Mouse (Mus musculus): ENCODE data around the gene Tec.

The Tec gene

DNA sequence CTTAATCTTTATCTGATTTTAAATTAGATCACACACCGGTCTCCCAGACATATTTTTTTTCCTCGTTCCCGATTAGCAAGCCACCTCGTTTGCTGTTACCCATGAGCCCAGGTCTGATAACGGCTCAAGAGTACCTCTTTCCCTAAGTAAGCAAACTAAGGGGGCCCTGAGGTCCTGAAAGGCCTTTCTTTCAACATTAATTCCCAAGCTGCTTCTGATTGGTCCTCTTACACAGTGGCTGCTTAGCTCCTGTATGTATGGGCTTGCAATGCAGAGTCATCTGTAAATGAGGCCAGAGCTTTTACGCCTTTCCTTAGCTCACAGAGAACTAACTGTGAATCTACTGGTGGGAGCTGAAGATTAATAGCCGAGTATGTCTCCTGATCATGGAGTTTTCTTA, 131.4 kb downstream of the Tec start:
- DNase-seq (ENCODE audit: low read depth, low spot score), result no peak

DNA sequence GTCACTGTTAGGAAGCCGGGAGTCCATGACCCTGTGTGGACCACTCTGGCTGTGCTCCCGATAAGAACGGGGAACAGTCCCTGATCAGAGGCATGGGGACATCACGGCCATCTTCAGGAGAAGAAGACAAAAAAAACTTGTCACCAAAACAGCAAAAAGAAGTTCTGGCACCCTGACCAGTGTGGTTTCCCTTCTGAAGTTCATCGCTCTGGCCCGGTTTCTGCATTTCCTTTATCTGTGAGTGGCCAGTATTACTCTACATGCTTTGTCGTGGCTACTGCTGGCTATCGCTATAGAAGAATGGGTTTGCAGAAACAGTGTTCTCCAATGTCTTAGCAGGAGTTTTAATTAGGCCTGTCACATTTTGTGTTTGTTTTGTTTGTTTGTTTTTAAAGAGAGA, 131.8 kb downstream of the Tec start:
- DNase-seq (ENCODE audit: low read depth, low spot score), result no peak

GRCm38 (mm10) chr5:72735763-72736162, 132.5 kb downstream of the Tec start:
- DNase-seq (ENCODE audit: low read depth, low spot score), result no peak

GRCm38 (mm10) chr5:72732885-72733284, 135.4 kb downstream of the Tec start:
- DNase-seq (ENCODE audit: low read depth, low spot score), result no peak

DNA sequence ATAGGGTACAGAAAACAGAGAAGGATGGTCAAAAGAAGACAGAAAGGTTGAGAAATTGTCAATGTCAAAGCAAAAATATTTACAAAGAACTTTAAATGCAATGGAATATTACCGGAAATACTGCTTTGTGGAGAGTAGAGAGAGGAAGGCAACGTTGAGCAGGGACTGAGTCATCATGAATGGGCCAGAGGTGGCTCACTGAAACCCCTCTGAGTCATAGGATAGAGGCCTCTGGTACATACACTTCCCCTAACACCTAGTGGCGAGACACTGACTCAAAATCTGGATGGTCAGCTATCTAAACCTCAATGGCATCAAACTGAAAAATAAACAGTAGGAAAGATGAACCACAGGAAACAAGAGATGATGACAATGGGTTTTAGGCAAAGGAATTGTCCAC, 142.9 kb downstream of the Tec start:
- DNase-seq (ENCODE audit: low read depth, low spot score), result peak; percentile 95

DNA sequence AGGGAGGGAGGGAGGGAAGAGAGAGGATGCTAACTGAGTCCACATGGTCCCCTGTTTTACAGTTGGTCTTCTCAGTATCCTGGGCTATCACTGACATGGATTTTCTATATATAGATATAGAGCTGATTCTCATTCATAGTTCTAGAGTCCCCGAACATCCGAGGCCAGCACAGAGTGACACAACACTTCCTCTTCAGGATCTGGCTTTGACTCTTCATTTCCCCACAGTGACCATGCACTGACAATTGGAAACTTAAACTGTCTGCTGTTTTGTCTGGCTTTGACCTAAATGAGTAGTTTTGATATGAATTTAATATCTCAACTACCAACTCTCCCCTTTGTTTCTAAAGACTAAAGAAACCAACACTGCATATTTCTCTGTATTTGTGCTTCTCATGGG, 144.9 kb downstream of the Tec start:
- DNase-seq (ENCODE audit: low read depth, low spot score), result no peak

GRCm38 (mm10) chr5:72720587-72720986, 147.7 kb downstream of the Tec start:
- peak; percentile 40 for DNase-seq (ENCODE audit: low read depth, low spot score)

- DNase-seq (ENCODE audit: low read depth, low spot score), result peak; percentile 88
These were observed 157.6 kb downstream of the Tec start for GRCm38 (mm10) chr5:72710572-72711278.

- DNase-seq (ENCODE audit: low read depth, low spot score), result no peak
These were observed 158.3 kb downstream of the Tec start for GRCm38 (mm10) chr5:72709976-72710375.

DNA sequence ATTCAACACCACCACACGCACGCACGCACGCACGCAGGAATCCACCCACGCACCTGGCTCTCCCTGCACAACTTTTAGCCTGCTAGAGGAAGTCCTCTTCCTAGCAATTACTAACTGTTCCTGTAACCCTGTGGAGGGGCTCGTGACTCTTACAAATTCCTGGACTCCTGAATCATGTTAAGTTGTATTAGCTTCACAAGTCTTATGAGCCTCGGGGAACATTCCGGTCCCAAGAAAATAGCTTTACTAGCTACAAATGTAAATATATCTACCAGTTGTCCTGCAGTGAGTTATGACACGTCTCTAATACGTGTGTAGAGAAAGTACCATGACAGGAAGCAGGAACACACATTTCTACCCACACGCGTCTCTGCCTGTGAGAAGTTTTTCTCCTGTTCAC, 158.8 kb downstream of the Tec start:
- DNase-seq (ENCODE audit: low read depth, low spot score), result peak; percentile 56

DNA sequence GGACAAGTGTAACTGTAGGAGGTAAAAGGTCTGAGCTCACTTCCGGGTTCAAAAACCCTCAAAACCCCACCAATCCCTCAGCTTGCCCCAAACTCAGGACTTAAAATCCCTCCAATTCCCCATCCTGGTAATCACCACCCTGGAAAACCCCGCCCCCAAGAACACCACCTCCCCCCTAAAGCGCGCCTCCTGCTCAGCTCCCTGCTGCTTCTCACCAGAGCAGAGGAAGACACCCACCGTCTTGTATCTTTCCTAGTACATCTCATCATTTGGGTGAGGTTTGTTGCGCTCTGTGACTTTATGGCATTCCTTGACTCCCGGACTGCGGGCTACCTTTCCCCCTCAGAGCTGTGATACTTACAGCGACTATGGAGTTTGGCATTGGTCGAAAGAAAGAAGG, 161.6 kb downstream of the Tec start:
- DNase-seq (ENCODE audit: low read depth, low spot score), result no peak

DNA sequence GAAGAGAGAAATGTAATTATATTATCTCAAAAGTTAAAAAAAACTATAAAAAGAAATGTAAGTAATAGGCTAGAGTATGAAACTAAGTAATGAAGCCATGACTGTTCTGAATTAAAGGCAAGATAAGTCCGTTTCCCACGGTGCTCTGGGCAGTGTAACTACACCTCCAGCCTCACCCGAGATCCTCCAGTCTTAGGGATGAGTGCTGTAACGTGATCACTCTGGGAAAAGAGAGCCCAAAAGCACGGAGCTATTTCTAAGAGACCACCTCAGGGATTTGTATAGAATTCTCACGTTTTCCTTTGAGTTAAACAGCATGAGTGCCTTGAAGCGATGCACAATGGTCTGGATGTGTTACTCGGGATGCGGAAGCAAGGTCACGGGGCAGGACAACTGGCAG, 162.2 kb downstream of the Tec start:
- no peak for DNase-seq (ENCODE audit: low read depth, low spot score)
